Mouse (Mus musculus): ENCODE data around the gene Vstm4. TPM values are rescaled to one million over a fixed set of nuclear protein-coding genes. Genes with fewer than 3 reads are reported as not detected.

The Vstm4 gene
- polyA plus RNA-seq, 1 experiment from 2014 or later: 2.1 TPM

- Histone ChIP-seq H3K36me3 (ENCODE audit: control insufficient read depth, insufficient read depth, low read length) (no peaks in the 10 kb centered on the region), H3K4me3 (ENCODE audit: low read depth, low read length) (no peak overlapping the region), H3K9me3 (ENCODE audit: control insufficient read depth, low read length) (no peaks in the 10 kb centered on the region), H3K4me1 (ENCODE audit: control insufficient read depth, insufficient read depth, low read length) (no peaks in the 10 kb centered on the region), H3K27me3 (ENCODE audit: control insufficient read depth, insufficient read depth, low read length) (no peaks in the 10 kb centered on the region), H3K9ac (ENCODE audit: low read length) (no peak overlapping the region), H3K4me2 (ENCODE audit: low read depth, severe bottlenecking) (no peak overlapping the region), H3K27ac (replicated peaks; ENCODE audit: low read depth, low read length) (no peak overlapping the region)
- DNase-seq (ENCODE audit: low spot score) (no peak), ATAC-seq (ENCODE audit: insufficient number of reproducible peaks, low FRiP score, low TSS enrichment, low read depth) (no peak)
Measured at GRCm38 (mm10) chr14:32842052-32842451, 14.5 kb upstream of the Vstm4 start.

GRCm38 (mm10) chr14:32854059-32854458, 2.5 kb upstream of the Vstm4 start:
- Histone ChIP-seq H3K4me1 (ENCODE audit: control insufficient read depth, insufficient read depth, low read length) (no peaks in the 10 kb centered on the region), H3K9ac (ENCODE audit: low read length) (no peak overlapping the region), H3K27me3 (ENCODE audit: control insufficient read depth, insufficient read depth, low read length) (no peaks in the 10 kb centered on the region), H3K4me2 (ENCODE audit: low read depth, severe bottlenecking) (no peak overlapping the region), H3K4me3 (ENCODE audit: low read depth, low read length) (no peak overlapping the region), H3K27ac (replicated peaks; ENCODE audit: low read depth, low read length) (no peak overlapping the region), H3K9me3 (ENCODE audit: control insufficient read depth, low read length) (no peaks in the 10 kb centered on the region), H3K36me3 (ENCODE audit: control insufficient read depth, insufficient read depth, low read length) (no peaks in the 10 kb centered on the region)
- DNase-seq (ENCODE audit: low spot score) (no peak), ATAC-seq (ENCODE audit: insufficient number of reproducible peaks, low FRiP score, low TSS enrichment, low read depth) (no peak)
- WGBS: 93% methylated on average over 4 of the region's 4 CpGs

- H3K9ac ChIP-seq (ENCODE audit: low read length): no peak overlapping the region
- peak overlapping the region; percentile 85; the same call in 1 of the 2 replicates for H3K4me2 ChIP-seq (ENCODE audit: low read depth, severe bottlenecking)
- H3K9me3 ChIP-seq (ENCODE audit: control insufficient read depth, low read length): no peaks in the 10 kb centered on the region
- H3K4me1 ChIP-seq (ENCODE audit: control insufficient read depth, insufficient read depth, low read length): no peaks in the 10 kb centered on the region
- no peaks in the 10 kb centered on the region for H3K36me3 ChIP-seq (ENCODE audit: control insufficient read depth, insufficient read depth, low read length)
- no peak overlapping the region for H3K27ac ChIP-seq (replicated peaks; ENCODE audit: low read depth, low read length)
- H3K27me3 ChIP-seq (ENCODE audit: control insufficient read depth, insufficient read depth, low read length): no peaks in the 10 kb centered on the region
- no peak for DNase-seq (ENCODE audit: low spot score)
- no peak for ATAC-seq (ENCODE audit: insufficient number of reproducible peaks, low FRiP score, low TSS enrichment, low read depth)
- WGBS: 40% methylated on average over 5 of the region's 5 CpGs
- peak overlapping the region; percentile 47 for H3K4me3 ChIP-seq (ENCODE audit: low read depth, low read length)
Measured at GRCm38 (mm10) chr14:32856246-32856645, 310 bp upstream of the Vstm4 start.

- Histone ChIP-seq H3K4me3 (ENCODE audit: low read depth, low read length) (no peak overlapping the region), H3K36me3 (ENCODE audit: control insufficient read depth, insufficient read depth, low read length) (no peaks in the 10 kb centered on the region), H3K27me3 (ENCODE audit: control insufficient read depth, insufficient read depth, low read length) (no peaks in the 10 kb centered on the region), H3K9ac (ENCODE audit: low read length) (no peak overlapping the region), H3K4me1 (ENCODE audit: control insufficient read depth, insufficient read depth, low read length) (no peaks in the 10 kb centered on the region), H3K9me3 (ENCODE audit: control insufficient read depth, low read length) (no peaks in the 10 kb centered on the region), H3K27ac (replicated peaks; ENCODE audit: low read depth, low read length) (no peak overlapping the region), H3K4me2 (ENCODE audit: low read depth, severe bottlenecking) (no peak overlapping the region)
- no peak for ATAC-seq (ENCODE audit: insufficient number of reproducible peaks, low FRiP score, low TSS enrichment, low read depth)
- WGBS: 94% methylated on average over 10 of the region's 10 CpGs
- DNase-seq (ENCODE audit: low spot score): no peak
Measured at GRCm38 (mm10) chr14:32858361-32858760, 1.8 kb downstream of the Vstm4 start.

GRCm38 (mm10) chr14:32858941-32859510, 2.5 kb downstream of the Vstm4 start:
- WGBS: 83% methylated on average over 6 of the region's 6 CpGs
- no peaks in the 10 kb centered on the region for H3K4me1 ChIP-seq (ENCODE audit: control insufficient read depth, insufficient read depth, low read length)
- no peak overlapping the region for H3K9ac ChIP-seq (ENCODE audit: low read length)
- DNase-seq (ENCODE audit: low spot score): no peak
- H3K4me3 ChIP-seq (ENCODE audit: low read depth, low read length): no peak overlapping the region
- H3K27me3 ChIP-seq (ENCODE audit: control insufficient read depth, insufficient read depth, low read length): no peaks in the 10 kb centered on the region
- H3K4me2 ChIP-seq (ENCODE audit: low read depth, severe bottlenecking): no peak overlapping the region
- ATAC-seq (ENCODE audit: insufficient number of reproducible peaks, low FRiP score, low TSS enrichment, low read depth): no peak
- no peaks in the 10 kb centered on the region for H3K36me3 ChIP-seq (ENCODE audit: control insufficient read depth, insufficient read depth, low read length)
- H3K9me3 ChIP-seq (ENCODE audit: control insufficient read depth, low read length): no peaks in the 10 kb centered on the region
- no peak overlapping the region for H3K27ac ChIP-seq (replicated peaks; ENCODE audit: low read depth, low read length)

GRCm38 (mm10) chr14:32859831-32860569, 3.4 kb downstream of the Vstm4 start:
- no peak for DNase-seq (ENCODE audit: low spot score)

GRCm38 (mm10) chr14:32861149-32861581, 4.6 kb downstream of the Vstm4 start:
- 21% methylated on average over 6 of the region's 6 CpGs for WGBS
- H3K9ac ChIP-seq (ENCODE audit: low read length): no peak overlapping the region
- H3K9me3 ChIP-seq (ENCODE audit: control insufficient read depth, low read length): no peaks in the 10 kb centered on the region
- ATAC-seq (ENCODE audit: insufficient number of reproducible peaks, low FRiP score, low TSS enrichment, low read depth): no peak
- no peaks in the 10 kb centered on the region for H3K4me1 ChIP-seq (ENCODE audit: control insufficient read depth, insufficient read depth, low read length)
- no peaks in the 10 kb centered on the region for H3K27me3 ChIP-seq (ENCODE audit: control insufficient read depth, insufficient read depth, low read length)
- no peak overlapping the region for H3K27ac ChIP-seq (replicated peaks; ENCODE audit: low read depth, low read length)
- H3K4me3 ChIP-seq (ENCODE audit: low read depth, low read length): no peak overlapping the region
- no peak overlapping the region for H3K4me2 ChIP-seq (ENCODE audit: low read depth, severe bottlenecking)
- DNase-seq (ENCODE audit: low spot score): no peak
- no peaks in the 10 kb centered on the region for H3K36me3 ChIP-seq (ENCODE audit: control insufficient read depth, insufficient read depth, low read length)

More at GRCm38 (mm10) chr14:32859831-32860569, 3.4 kb downstream of the Vstm4 start:
- 71% methylated on average over 11 of the region's 11 CpGs for WGBS
- H3K9ac ChIP-seq (ENCODE audit: low read length): no peak overlapping the region
- H3K27me3 ChIP-seq (ENCODE audit: control insufficient read depth, insufficient read depth, low read length): no peaks in the 10 kb centered on the region
- no peaks in the 10 kb centered on the region for H3K9me3 ChIP-seq (ENCODE audit: control insufficient read depth, low read length)
- H3K4me2 ChIP-seq (ENCODE audit: low read depth, severe bottlenecking): no peak overlapping the region
- H3K4me1 ChIP-seq (ENCODE audit: control insufficient read depth, insufficient read depth, low read length): no peaks in the 10 kb centered on the region
- no peak overlapping the region for H3K27ac ChIP-seq (replicated peaks; ENCODE audit: low read depth, low read length)
- no peak overlapping the region for H3K4me3 ChIP-seq (ENCODE audit: low read depth, low read length)
- ATAC-seq (ENCODE audit: insufficient number of reproducible peaks, low FRiP score, low TSS enrichment, low read depth): no peak
- no peaks in the 10 kb centered on the region for H3K36me3 ChIP-seq (ENCODE audit: control insufficient read depth, insufficient read depth, low read length)

DNA sequence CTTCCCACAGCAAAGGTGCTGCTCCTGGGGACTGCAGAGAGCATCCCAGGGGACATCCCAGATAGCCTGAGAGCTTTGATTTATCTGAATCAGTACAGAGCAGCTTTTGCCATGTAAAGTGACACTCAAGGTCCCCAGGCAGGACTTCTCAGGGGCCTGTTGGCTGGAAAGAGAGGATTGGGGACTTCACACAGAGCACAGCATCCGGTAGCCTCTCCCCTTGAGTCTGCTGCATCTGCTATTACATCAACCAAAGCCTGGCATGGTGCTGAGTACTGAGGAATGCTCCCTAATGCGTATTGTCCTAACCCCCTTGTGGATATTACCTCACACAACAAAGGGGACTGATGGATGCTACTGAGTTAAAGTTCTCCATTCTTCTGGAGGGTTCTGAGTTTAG, 5.1 kb downstream of the Vstm4 start:
- Histone ChIP-seq H3K4me2 (ENCODE audit: low read depth, severe bottlenecking) (no peak overlapping the region), H3K27me3 (ENCODE audit: control insufficient read depth, insufficient read depth, low read length) (no peaks in the 10 kb centered on the region), H3K27ac (replicated peaks; ENCODE audit: low read depth, low read length) (no peak overlapping the region), H3K9ac (ENCODE audit: low read length) (no peak overlapping the region), H3K4me3 (ENCODE audit: low read depth, low read length) (no peak overlapping the region), H3K4me1 (ENCODE audit: control insufficient read depth, insufficient read depth, low read length) (no peaks in the 10 kb centered on the region), H3K9me3 (ENCODE audit: control insufficient read depth, low read length) (no peaks in the 10 kb centered on the region), H3K36me3 (ENCODE audit: control insufficient read depth, insufficient read depth, low read length) (no peaks in the 10 kb centered on the region)
- whole genome bisulfite sequencing: 48% methylated on average over 2 of the region's 2 CpGs
- DNase-seq (ENCODE audit: low spot score): no peak
- ATAC-seq (ENCODE audit: insufficient number of reproducible peaks, low FRiP score, low TSS enrichment, low read depth): no peak
